Mouse (Mus musculus) MEL (cell line): ENCODE data around the gene Dhdh. TPM values are rescaled to one million over a fixed set of nuclear protein-coding genes. Genes with fewer than 3 reads are reported as not detected.

Experiments used
- DNase-seq: peaks from one replicate; pipeline ENCODE4 v3.0.0; 2011; ENCODE audit warnings: low read depth, low spot score
- H3K27ac ChIP-seq: 2 replicates; pipeline ENCODE4 v1.5.1; 2012; ENCODE audit warnings: low read depth, mild to moderate bottlenecking, control low read depth, low read length, moderate library complexity; ENCODE audit not compliant: control insufficient read depth
- H3K27me3 ChIP-seq, 2 experiments: fragments of 150-350 bp in 1 of 2; sonication (generic) in 1 of 2; 2 replicates each; pipeline ENCODE4 v1.6.1; 2012; ENCODE audit warnings: low read length in 2 of 2, mild to moderate bottlenecking in 2 of 2, improper control_type of control experiment in 1 of 2, moderate library complexity in 1 of 2; ENCODE audit not compliant: insufficient read depth in 2 of 2, control insufficient read depth in 1 of 2
- H3K36me3 ChIP-seq, 2 experiments: 2 replicates each; pipeline ENCODE4 v1.6.1; 2012 to 2014; ENCODE audit warnings: low read length in 2 of 2, improper control_type of control experiment in 1 of 2, inconsistent platforms in 1 of 2, mild to moderate bottlenecking in 1 of 2; ENCODE audit not compliant: insufficient read depth in 2 of 2, control insufficient read depth in 1 of 2
- H3K4me1 ChIP-seq, 2 experiments: fragments of 150-350 bp in 1 of 2; sonication (generic) in 1 of 2; 2 replicates each; pipeline ENCODE4 v1.6.1; 2012; ENCODE audit warnings: low read length in 2 of 2, improper control_type of control experiment in 1 of 2, mild to moderate bottlenecking in 1 of 2; ENCODE audit not compliant: insufficient read depth in 2 of 2, control insufficient read depth in 1 of 2
- H3K4me3 ChIP-seq, 2 experiments: fragments of 150-350 bp in 1 of 2; sonication (generic) in 1 of 2; 2 replicates each; pipeline ENCODE4 v1.5.1; 2012; ENCODE audit warnings: low read depth in 2 of 2, low read length in 2 of 2, mild to moderate bottlenecking in 2 of 2, moderate library complexity in 2 of 2, control low read depth in 1 of 2, improper control_type of control experiment in 1 of 2; ENCODE audit not compliant: control insufficient read depth in 1 of 2, insufficient read depth in 1 of 2
- H3K79me2 ChIP-seq: 2 replicates; pipeline ENCODE4 v1.6.1; 2012; ENCODE audit warnings: mild to moderate bottlenecking, low read length, moderate library complexity; ENCODE audit not compliant: control insufficient read depth, poor library complexity, insufficient read depth
- H3K9ac ChIP-seq: 2 replicates; pipeline ENCODE4 v1.6.1; 2012; ENCODE audit warnings: low read depth, mild to moderate bottlenecking, control low read depth, low read length, moderate library complexity; ENCODE audit not compliant: control insufficient read depth, poor library complexity, severe bottlenecking
- H3K9me3 ChIP-seq: fragments of 150-350 bp; sonication (generic); replicated peaks from 2 replicates; pipeline ENCODE4 v1.6.1; 2012; ENCODE audit warnings: mild to moderate bottlenecking, low read length, improper control_type of control experiment, moderate library complexity; ENCODE audit not compliant: insufficient read depth
- BHLHE40 ChIP-seq: IDR thresholded peaks from 2 replicates; pipeline ENCODE4 v1.6.1; 2012; ENCODE audit warnings: low read depth, mild to moderate bottlenecking, inconsistent platforms, low read length, improper control_type of control experiment, borderline replicate concordance
- CHD1 ChIP-seq: IDR thresholded peaks from 2 replicates; pipeline ENCODE4 v1.6.1; 2012; ENCODE audit warnings: low read depth, mild to moderate bottlenecking, inconsistent platforms, low read length, improper control_type of control experiment
- CHD2 ChIP-seq: IDR thresholded peaks from 2 replicates; pipeline ENCODE4 v1.6.1; 2011; ENCODE audit warnings: low read length, improper control_type of control experiment
- ELF1 ChIP-seq: IDR thresholded peaks from 2 replicates; pipeline ENCODE4 v1.6.1; 2014; ENCODE audit warnings: low read depth, mild to moderate bottlenecking, inconsistent platforms, low read length, improper control_type of control experiment, moderate library complexity
- EP300 ChIP-seq, 2 experiments: IDR thresholded peaks; 2 replicates each; pipeline ENCODE4 v1.6.1; 2011; ENCODE audit warnings: improper control_type of control experiment in 2 of 2, low read length in 2 of 2, low read depth in 1 of 2, mild to moderate bottlenecking in 1 of 2
- ETS1 ChIP-seq: IDR thresholded peaks from 2 replicates; pipeline ENCODE4 v1.6.1; 2012; ENCODE audit warnings: low read depth, mild to moderate bottlenecking, inconsistent platforms, low read length, improper control_type of control experiment, moderate library complexity
- GABPA ChIP-seq: IDR thresholded peaks from 2 replicates; pipeline ENCODE4 v1.6.1; 2012; ENCODE audit warnings: low read depth, mild to moderate bottlenecking, inconsistent platforms, low read length, improper control_type of control experiment, moderate library complexity
- HCFC1 ChIP-seq: IDR thresholded peaks from 2 replicates; pipeline ENCODE4 v1.6.1; 2012; ENCODE audit warnings: low read depth, mild to moderate bottlenecking, inconsistent platforms, low read length, improper control_type of control experiment, moderate library complexity
- KAT2A ChIP-seq: conservative IDR thresholded peaks from 2 replicates; pipeline ENCODE4 v1.6.1; 2012; ENCODE audit warnings: low read depth, low read length, improper control_type of control experiment, inconsistent platforms
- MAFK ChIP-seq: IDR thresholded peaks from 2 replicates; pipeline ENCODE4 v1.6.1; 2011; ENCODE audit warnings: low read depth, mild to moderate bottlenecking, low read length, improper control_type of control experiment, borderline replicate concordance
- MAX ChIP-seq: IDR thresholded peaks from 2 replicates; pipeline ENCODE4 v1.6.1; 2011; ENCODE audit warnings: low read length, improper control_type of control experiment
- MAZ ChIP-seq: IDR thresholded peaks from 2 replicates; pipeline ENCODE4 v1.6.1; 2012; ENCODE audit warnings: low read depth, mild to moderate bottlenecking, inconsistent platforms, low read length, improper control_type of control experiment
- MEF2A ChIP-seq: IDR thresholded peaks from 2 replicates; pipeline ENCODE4 v1.6.1; 2014; ENCODE audit warnings: low read depth, mild to moderate bottlenecking, inconsistent platforms, low read length, improper control_type of control experiment; ENCODE audit not compliant: poor library complexity, insufficient replicate concordance, severe bottlenecking; ENCODE audit errors: extremely low read depth
- MXI1 ChIP-seq: IDR thresholded peaks from 2 replicates; pipeline ENCODE4 v1.6.1; 2011; ENCODE audit warnings: mild to moderate bottlenecking, low read depth, low read length, improper control_type of control experiment
- MYB ChIP-seq: IDR thresholded peaks from 2 replicates; pipeline ENCODE4 v1.6.1; 2011; ENCODE audit warnings: mild to moderate bottlenecking, low read depth, low read length, improper control_type of control experiment
- MYC ChIP-seq: IDR thresholded peaks from 2 replicates; pipeline ENCODE4 v1.6.1; 2011; ENCODE audit warnings: low read depth, mild to moderate bottlenecking, low read length, improper control_type of control experiment, moderate library complexity
- NELFE ChIP-seq: IDR thresholded peaks from 2 replicates; pipeline ENCODE4 v1.6.1; 2011; ENCODE audit warnings: low read depth, low read length, improper control_type of control experiment
- NRF1 ChIP-seq: IDR thresholded peaks from 2 replicates; pipeline ENCODE4 v1.6.1; 2014; ENCODE audit warnings: low read depth, mild to moderate bottlenecking, inconsistent platforms, low read length, improper control_type of control experiment, moderate library complexity; ENCODE audit not compliant: poor library complexity, insufficient read depth, severe bottlenecking
- POLR2A ChIP-seq, 2 experiments: IDR thresholded peaks; 2 replicates each; pipeline ENCODE4 v1.6.1; 2011 to 2012; ENCODE audit warnings: low read length in 2 of 2, mild to moderate bottlenecking in 2 of 2, control low read depth in 1 of 2, improper control_type of control experiment in 1 of 2, low read depth in 1 of 2, moderate library complexity in 1 of 2; ENCODE audit not compliant: control insufficient read depth in 1 of 2, insufficient read depth in 1 of 2, poor library complexity in 1 of 2
- POLR2AphosphoS5 ChIP-seq: IDR thresholded peaks from 2 replicates; pipeline ENCODE4 v1.6.1; 2012; ENCODE audit warnings: low read depth, borderline replicate concordance, mild to moderate bottlenecking, inconsistent platforms, low read length, moderate library complexity, mixed read lengths
- SIN3A ChIP-seq: IDR thresholded peaks from 2 replicates; pipeline ENCODE4 v1.6.1; 2012; ENCODE audit warnings: low read length, improper control_type of control experiment, inconsistent platforms
- TAL1 ChIP-seq: IDR thresholded peaks from 2 replicates; pipeline ENCODE4 v1.6.1; 2012; ENCODE audit warnings: mild to moderate bottlenecking, inconsistent platforms, low read length, moderate library complexity, mixed read lengths
- TBP ChIP-seq: IDR thresholded peaks from 2 replicates; pipeline ENCODE4 v1.8.0; 2011; ENCODE audit warnings: low read depth, low read length, improper control_type of control experiment
- UBTF ChIP-seq: IDR thresholded peaks from 2 replicates; pipeline ENCODE4 v1.6.1; 2012; ENCODE audit warnings: low read depth, mild to moderate bottlenecking, inconsistent platforms, low read length, improper control_type of control experiment, moderate library complexity, borderline replicate concordance; ENCODE audit not compliant: insufficient read depth
- USF1 ChIP-seq: IDR thresholded peaks from 2 replicates; pipeline ENCODE4 v1.6.1; 2014; ENCODE audit warnings: low read depth, mild to moderate bottlenecking, inconsistent platforms, low read length, improper control_type of control experiment, moderate library complexity
- USF2 ChIP-seq, 2 experiments: IDR thresholded peaks; 2 replicates each; pipeline ENCODE4 v1.6.1; 2011 to 2012; ENCODE audit warnings: improper control_type of control experiment in 2 of 2, low read length in 2 of 2, borderline replicate concordance in 1 of 2, inconsistent platforms in 1 of 2, low read depth in 1 of 2, mild to moderate bottlenecking in 1 of 2; ENCODE audit not compliant: insufficient read depth in 1 of 2
- ZC3H11A ChIP-seq: IDR thresholded peaks from 2 replicates; pipeline ENCODE4 v1.6.1; 2012; ENCODE audit warnings: low read depth, mild to moderate bottlenecking, inconsistent platforms, low read length, improper control_type of control experiment
- ZNF384 ChIP-seq: IDR thresholded peaks from 2 replicates; pipeline ENCODE4 v1.6.1; 2012; ENCODE audit warnings: low read depth, mild to moderate bottlenecking, inconsistent platforms, low read length, improper control_type of control experiment
- polyA plus RNA-seq, 2 experiments: library from polyadenylated mRNA; stranded (reverse) in 1 of 2; unstranded in 1 of 2; fragments of >175 nt in 1 of 2; fragments of >200 nt in 1 of 2; gene quantifications; 2 replicates each; pipeline versions ENCODE4 v1.2.1 to v1.2.4; 2012; ENCODE audit warnings: low replicate concordance in 2 of 2, low read depth in 1 of 2; ENCODE audit not compliant: insufficient read length in 2 of 2, insufficient read depth in 1 of 2, missing spikeins in 1 of 2
- total RNA-seq: library from RNA; depleted of rRNA; stranded (reverse); fragments of 300-350 nt; gene quantifications from 2 replicates; pipeline ENCODE4 v1.2.3, GENCODE M21; 2012

The Dhdh gene
- total and polyA plus RNA-seq, 3 experiments = 0.08 to 1.6 TPM; not detected in 1

DNA sequence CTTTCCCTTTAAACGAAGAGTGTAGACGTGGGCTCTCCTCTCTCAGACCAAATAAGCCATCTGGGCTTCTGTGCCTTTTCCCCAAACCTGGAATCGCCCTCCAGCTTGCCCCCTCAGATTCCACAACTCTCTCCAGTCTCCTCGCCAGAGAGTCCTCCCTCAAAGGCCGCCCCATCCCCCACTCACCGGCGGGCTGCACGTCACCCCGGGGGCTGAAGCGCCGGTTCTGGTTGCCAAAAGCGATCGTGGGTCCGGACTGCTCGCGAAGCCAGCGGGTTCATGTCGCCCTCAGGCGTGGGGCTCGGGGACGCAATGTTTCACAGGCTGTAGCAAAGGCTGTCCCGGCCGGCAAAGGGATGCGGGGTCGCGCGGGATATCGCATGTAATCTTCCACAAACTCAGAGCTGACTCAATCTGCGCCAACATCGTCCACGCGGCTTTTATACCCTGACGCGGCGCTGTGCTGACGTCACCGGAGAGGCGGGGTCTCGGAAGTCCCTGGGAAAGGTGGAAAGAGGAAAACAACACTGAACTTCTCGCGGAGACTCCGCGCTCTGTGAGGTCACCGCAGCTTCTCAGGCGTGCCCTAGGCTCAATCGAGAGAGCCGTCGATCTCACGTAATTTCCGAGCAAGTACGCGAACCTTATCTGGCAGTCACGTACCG, 37.3 kb upstream of the Dhdh start, which contains the start of the genes Ppp1r15a and Plekha4 (continued):
- TF ChIP-seq POLR2AphosphoS5 (peak; percentile 78; the same call in 1 of the 2 replicates), GABPA (0 out of 2 replicates have a peak, but pooled peaks have one; percentile 33), MYC (peak; percentile 68), CHD2 (peak; percentile 89), KAT2A (no peak; the same call in 1 of the 2 replicates), SIN3A (peak; percentile 73), ETS1 (peak; percentile 93), EP300 (IDR thresholded peaks at IDR 0.05; ENCODE audit: low read depth in 1 of 2, low read length in 2 of 2) (no peak), USF2 (IDR thresholded peaks at IDR 0.05; ENCODE audit: borderline replicate concordance in 1 of 2, insufficient read depth in 1 of 2, low read depth in 1 of 2, low read length in 2 of 2) (no peak), TBP (peak; percentile 98), POLR2A (IDR thresholded peaks at IDR 0.05; ENCODE audit: control insufficient read depth in 1 of 2, insufficient read depth in 1 of 2, low read depth in 1 of 2, low read length in 2 of 2, poor library complexity in 1 of 2) (peak; percentile 97 to 99), MAFK (no peak), ZNF384 (no peak), USF1 (0 out of 2 replicates have a peak, but pooled peaks have one; percentile 35), CHD1 (peak; percentile 23; the same call in 1 of the 2 replicates), MAZ (0 out of 2 replicates have a peak, but pooled peaks have one; percentile 26), ELF1 (peak; percentile 87)
- TF ChIP-seq, all 39 proteins: peak for 23

GRCm38 (mm10) chr7:45524841-45525621, 36.4 kb upstream of the Dhdh start:
- peak overlapping the region; percentile 78 to 95 for H3K4me3 ChIP-seq
- H3K27ac ChIP-seq = peak overlapping the region; percentile 87
- peaks cover 27% of the 10 kb centered on the region for H3K79me2 ChIP-seq
- H3K36me3 ChIP-seq = peaks cover 0 to 36% of the 10 kb centered on the region in 2 experiments; a peak in 2 of 4 replicates
- H3K4me1 ChIP-seq = peaks cover 4 to 26% of the 10 kb centered on the region in 2 experiments; a peak in 3 of 4 replicates
- no peaks in the 10 kb centered on the region for H3K27me3 ChIP-seq
- H3K9ac ChIP-seq = peak overlapping the region; percentile 92
- no peaks in the 10 kb centered on the region for H3K9me3 ChIP-seq
- peak; percentile 92 for DNase-seq
- TF ChIP-seq MAZ (peak; percentile 75; the same call in 1 of the 2 replicates), ETS1 (peak; percentile 100), BHLHE40 (peak; percentile 58; the same call in 1 of the 2 replicates), ZNF384 (no peak), POLR2A (IDR thresholded peaks at IDR 0.05; ENCODE audit: control insufficient read depth in 1 of 2, insufficient read depth in 1 of 2, low read depth in 1 of 2, low read length in 2 of 2, poor library complexity in 1 of 2) (peak in 1 of 2 experiments; percentile 54; a peak in 2 of 4 replicates), NELFE (no peak), TAL1 (peak; percentile 100), MEF2A (no peak), USF2 (IDR thresholded peaks at IDR 0.05; ENCODE audit: borderline replicate concordance in 1 of 2, insufficient read depth in 1 of 2, low read depth in 1 of 2, low read length in 2 of 2) (no peak), POLR2AphosphoS5 (no peak), HCFC1 (no peak; the same call in 1 of the 2 replicates), KAT2A (no peak), UBTF (0 out of 2 replicates have a peak, but pooled peaks have one; percentile 52), USF1 (no peak), MXI1 (peak; percentile 76), NRF1 (no peak), CHD1 (no peak), ZC3H11A (no peak), MAX (peak; percentile 54; the same call in 1 of the 2 replicates), MYB (no peak)
